Mouse (Mus musculus): Measurements from ENCODE around the gene Tssk6.

Tssk6 gene

GRCm38 (mm10) chr8:69902163-69903062 is at the start of gene Tssk6, which contains the start of the genes Ndufa13 and Yjefn3:
Tssk6 (plus strand) TSS chr8:69902184.
Ndufa13 (minus strand) TSS chr8:69902558.
Yjefn3 (minus strand) TSS chr8:69902712.
- DNase-seq (ENCODE audit: extremely low spot score, low spot score), result peak; percentile 64

GRCm38 (mm10) chr8:69853869-69854268 is 48.1 kb upstream of the Tssk6 start:
- DNase-seq (ENCODE audit: extremely low spot score, low spot score), result no peak

- DNase-seq (ENCODE audit: extremely low spot score, low spot score), result no peak
These were observed 41.2 kb upstream of the Tssk6 start for GRCm38 (mm10) chr8:69860807-69861206.

GRCm38 (mm10) chr8:69861251-69861650 is 40.7 kb upstream of the Tssk6 start:
- DNase-seq (ENCODE audit: extremely low spot score, low spot score), result no peak

- DNase-seq (ENCODE audit: extremely low spot score, low spot score), result no peak
These were observed 38.5 kb upstream of the Tssk6 start for GRCm38 (mm10) chr8:69863387-69864020.

- DNase-seq (ENCODE audit: extremely low spot score, low spot score), result no peak
These were observed 37.8 kb upstream of the Tssk6 start for GRCm38 (mm10) chr8:69864180-69864579.

- no peak for DNase-seq (ENCODE audit: extremely low spot score, low spot score)
These were observed 34.2 kb upstream of the Tssk6 start for GRCm38 (mm10) chr8:69867696-69868326.

- DNase-seq (ENCODE audit: extremely low spot score, low spot score), result no peak
These were observed 31.8 kb upstream of the Tssk6 start for GRCm38 (mm10) chr8:69870003-69870765.

GRCm38 (mm10) chr8:69870907-69871306 is 31.1 kb upstream of the Tssk6 start:
- no peak for DNase-seq (ENCODE audit: extremely low spot score, low spot score)

- peak; percentile 74 for DNase-seq (ENCODE audit: extremely low spot score, low spot score)
These were observed 27.8 kb upstream of the Tssk6 start for GRCm38 (mm10) chr8:69874155-69874554.

GRCm38 (mm10) chr8:69874654-69875053 is 27.3 kb upstream of the Tssk6 start:
- no peak for DNase-seq (ENCODE audit: extremely low spot score, low spot score)

- DNase-seq (ENCODE audit: extremely low spot score, low spot score), result no peak
These were observed 25.9 kb upstream of the Tssk6 start for GRCm38 (mm10) chr8:69876097-69876496.

GRCm38 (mm10) chr8:69876967-69877366 is 25.0 kb upstream of the Tssk6 start:
- DNase-seq (ENCODE audit: extremely low spot score, low spot score), result no peak

GRCm38 (mm10) chr8:69877396-69877795 is 24.6 kb upstream of the Tssk6 start:
- DNase-seq (ENCODE audit: extremely low spot score, low spot score), result no peak

GRCm38 (mm10) chr8:69877992-69878391 is 24.0 kb upstream of the Tssk6 start:
- no peak for DNase-seq (ENCODE audit: extremely low spot score, low spot score)

- DNase-seq (ENCODE audit: extremely low spot score, low spot score), result no peak
These were observed 22.3 kb upstream of the Tssk6 start for GRCm38 (mm10) chr8:69879678-69880077.

GRCm38 (mm10) chr8:69880841-69881240 is 21.1 kb upstream of the Tssk6 start:
- no peak for DNase-seq (ENCODE audit: extremely low spot score, low spot score)

- DNase-seq (ENCODE audit: extremely low spot score, low spot score), result no peak
These were observed 20.6 kb upstream of the Tssk6 start for GRCm38 (mm10) chr8:69881261-69881865.

- peak; percentile 49 for DNase-seq (ENCODE audit: extremely low spot score, low spot score)
These were observed 19.8 kb upstream of the Tssk6 start for GRCm38 (mm10) chr8:69882021-69882756.

Measured in neural tube, embryonic 10.5 days (tissue).